Mouse (Mus musculus): Measurements from ENCODE around the gene Dhrs4.

Dhrs4 gene

DNA sequence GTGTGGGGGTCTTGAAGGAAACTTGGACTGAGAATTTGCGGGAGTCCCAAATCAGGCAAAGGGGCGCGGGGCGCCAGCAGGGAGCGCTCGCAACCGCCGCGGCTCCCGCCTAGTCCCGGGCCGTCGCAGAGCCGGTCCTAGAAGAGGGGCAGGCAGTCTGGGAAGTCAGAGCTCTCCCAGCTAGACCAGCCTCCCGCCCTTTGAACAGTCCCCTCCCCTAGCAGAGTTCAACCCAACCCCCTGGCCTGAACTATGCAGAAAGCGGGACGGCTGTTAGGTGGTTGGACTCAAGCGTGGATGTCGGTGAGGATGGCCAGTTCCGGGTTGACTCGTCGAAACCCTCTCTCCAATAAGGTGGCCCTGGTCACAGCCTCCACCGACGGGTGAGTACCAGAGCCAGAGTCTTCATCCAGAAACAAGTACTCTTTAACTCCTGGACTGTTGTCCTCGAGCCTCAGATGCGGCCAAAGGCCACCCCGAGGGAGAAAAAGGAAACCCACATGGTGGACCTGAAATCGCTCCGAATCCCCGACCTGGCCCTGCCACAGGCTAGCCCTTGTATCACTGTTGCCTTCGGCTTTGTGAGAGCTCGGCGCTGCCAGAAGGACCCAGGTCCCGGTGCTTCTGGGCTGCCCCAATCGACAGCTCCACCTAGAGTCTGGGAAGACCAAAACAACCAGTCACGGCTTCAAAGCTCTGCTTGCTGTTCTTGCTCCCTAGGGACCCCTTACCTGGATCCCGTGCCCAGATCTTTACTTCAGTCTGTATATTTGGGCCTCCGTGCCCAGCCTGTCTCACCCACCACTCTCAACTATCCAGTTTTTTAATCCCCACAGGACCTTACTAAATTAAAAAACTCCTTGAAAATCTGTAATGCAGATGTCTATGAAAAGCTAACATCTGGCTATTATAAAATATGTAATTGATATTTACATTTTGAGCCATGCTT lies at the start of gene Dhrs4:
Dhrs4 (plus strand) TSS at position 108 of the 949 bp plus-strand sequence.
- peak; percentile 75 for DNase-seq (ENCODE audit: low spot score)

GRCm38 (mm10) chr14:55430255-55430654 lies 48.3 kb upstream of the Dhrs4 start:
- DNase-seq (ENCODE audit: low spot score), result no peak

GRCm38 (mm10) chr14:55433052-55433451 lies 45.5 kb upstream of the Dhrs4 start:
- no peak for DNase-seq (ENCODE audit: low spot score)

GRCm38 (mm10) chr14:55434825-55435224 lies 43.7 kb upstream of the Dhrs4 start:
- DNase-seq (ENCODE audit: low spot score), result no peak

- DNase-seq (ENCODE audit: low spot score), result no peak
Observed at GRCm38 (mm10) chr14:55437118-55437517, 41.4 kb upstream of the Dhrs4 start.

DNA sequence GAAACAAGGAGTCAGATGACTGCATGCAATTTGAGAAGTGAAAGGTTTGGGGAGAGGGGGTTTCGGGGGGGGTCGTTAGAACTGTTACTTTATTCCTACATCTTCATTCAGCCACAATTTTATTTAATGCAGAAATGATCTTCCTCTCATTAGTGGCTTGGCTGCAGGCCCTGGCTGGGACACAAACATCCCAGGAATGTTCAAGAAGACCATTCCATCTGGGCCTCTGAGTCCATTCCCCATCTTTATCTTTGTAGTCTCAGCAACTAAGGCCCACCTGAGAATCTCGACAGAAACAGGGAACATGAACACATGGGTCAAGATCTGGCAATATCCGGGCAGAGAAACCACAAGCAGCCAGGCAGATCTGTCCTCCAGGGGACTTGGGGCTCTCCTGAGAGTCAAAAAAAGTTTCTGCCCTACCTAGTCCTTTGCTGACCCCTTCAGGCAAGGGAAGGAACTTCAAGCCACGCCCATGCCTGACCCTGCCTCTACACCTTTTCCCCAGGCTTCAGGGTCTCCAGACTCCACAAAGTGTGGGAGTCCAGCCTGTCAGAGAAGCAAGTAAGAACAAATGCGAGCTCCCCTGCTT lies 40.3 kb upstream of the Dhrs4 start:
- peak; percentile 23 for DNase-seq (ENCODE audit: low spot score)

GRCm38 (mm10) chr14:55457693-55458092 lies 20.9 kb upstream of the Dhrs4 start:
- no peak for DNase-seq (ENCODE audit: low spot score)

- peak; percentile 61 for DNase-seq (ENCODE audit: low spot score)
Observed at GRCm38 (mm10) chr14:55458273-55458672, 20.3 kb upstream of the Dhrs4 start.

DNA sequence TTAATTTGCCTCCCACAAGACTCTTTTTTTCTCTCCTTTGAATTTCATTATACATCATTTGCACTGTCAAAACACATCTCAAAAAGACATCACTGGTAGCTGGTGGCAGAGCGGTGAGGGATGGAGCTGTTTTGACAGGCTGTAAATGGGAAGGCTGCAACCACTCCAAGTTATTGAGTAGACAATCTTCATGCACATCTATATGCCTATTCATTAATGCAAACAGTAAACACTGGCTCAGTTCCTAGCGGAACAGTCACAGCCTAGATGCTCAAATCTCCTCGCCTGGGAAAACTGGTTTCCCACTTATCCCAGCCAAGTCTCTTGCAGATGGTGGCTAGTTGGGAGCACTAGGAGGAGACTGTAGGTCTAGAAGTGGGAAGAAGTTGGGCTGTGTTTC lies 19.8 kb upstream of the Dhrs4 start:
- no peak for DNase-seq (ENCODE audit: low spot score)

DNA sequence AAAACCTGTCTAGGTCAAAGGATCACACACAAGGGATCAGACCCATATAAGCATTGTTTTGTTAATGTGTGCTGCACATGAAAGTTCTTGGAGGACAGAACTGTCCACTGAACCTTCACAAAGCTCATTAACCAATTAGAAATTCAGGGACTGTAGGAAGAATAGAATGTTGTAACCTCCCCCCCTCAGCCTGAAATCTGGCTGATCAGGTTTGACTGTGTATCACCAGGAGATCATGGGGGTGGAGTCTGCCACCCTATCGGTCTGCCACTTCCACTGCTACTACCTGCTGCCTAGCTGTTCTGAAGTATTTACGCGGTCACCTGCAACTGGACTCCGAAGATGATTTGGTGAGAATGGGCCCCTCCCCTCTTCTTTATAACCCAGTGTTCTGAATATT lies 18.8 kb upstream of the Dhrs4 start:
- DNase-seq (ENCODE audit: low spot score), result no peak

DNA sequence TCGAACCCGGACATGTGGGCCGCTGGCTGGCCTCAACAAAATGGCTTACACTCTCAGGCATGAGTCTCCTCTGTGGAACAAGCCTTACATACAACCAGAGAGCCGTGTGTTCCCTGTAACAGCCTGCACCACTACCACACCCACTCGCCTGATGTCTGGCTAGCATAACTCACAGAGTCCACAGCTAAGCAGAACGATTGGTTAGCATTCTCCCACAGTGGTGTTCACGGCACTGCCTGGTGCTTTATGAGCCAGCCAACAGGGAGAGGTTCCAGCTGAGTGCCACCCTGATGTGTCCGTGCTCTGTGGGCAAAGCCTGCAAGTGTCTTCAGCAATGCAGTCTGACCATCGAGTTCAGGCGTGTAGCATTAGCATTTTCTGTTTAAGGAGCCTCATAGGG lies 18.3 kb upstream of the Dhrs4 start:
- no peak for DNase-seq (ENCODE audit: low spot score)

DNA sequence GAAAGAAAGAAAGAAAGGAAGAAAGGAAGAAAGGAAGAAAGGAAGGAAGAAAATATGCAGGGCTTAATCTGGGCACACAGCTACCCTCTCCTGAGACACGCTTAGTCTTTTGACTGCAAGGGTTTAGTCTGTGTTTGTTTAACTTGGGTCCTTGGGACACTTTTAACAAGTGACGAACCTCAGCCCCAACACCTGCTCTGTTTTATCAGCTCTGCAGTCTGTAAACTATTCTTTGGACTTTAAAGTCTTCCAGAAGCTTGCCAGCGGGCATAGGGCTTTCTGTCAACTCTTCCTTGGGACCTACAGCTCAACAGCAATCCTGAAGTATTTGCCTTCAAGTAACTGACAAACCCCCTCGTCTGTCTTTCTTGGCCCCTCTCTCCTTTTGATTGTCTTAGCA lies 16.8 kb upstream of the Dhrs4 start:
- no peak for DNase-seq (ENCODE audit: low spot score)

GRCm38 (mm10) chr14:55466481-55466880 lies 12.1 kb upstream of the Dhrs4 start:
- DNase-seq (ENCODE audit: low spot score), result no peak

DNA sequence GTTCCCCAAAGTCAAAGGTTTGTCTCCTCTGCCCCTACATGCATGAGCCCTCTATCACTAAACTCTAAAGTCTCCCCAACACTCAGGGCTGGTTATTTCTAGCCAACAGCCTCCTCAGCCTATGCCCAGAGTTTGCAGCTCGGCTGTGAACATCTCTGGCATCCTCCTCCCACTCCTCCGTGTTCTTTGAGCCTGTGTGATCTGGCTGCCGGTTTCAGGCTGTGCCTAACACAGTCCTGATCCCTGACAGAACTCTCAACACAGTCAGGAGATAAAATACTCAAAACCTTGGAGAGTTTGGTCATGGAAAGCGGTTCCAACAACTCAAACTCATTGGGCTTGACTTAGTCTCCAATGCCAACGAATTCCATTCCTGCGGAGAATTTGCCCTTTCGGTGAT lies 11.4 kb upstream of the Dhrs4 start:
- no peak for DNase-seq (ENCODE audit: low spot score)

- DNase-seq (ENCODE audit: low spot score), result no peak
Observed at GRCm38 (mm10) chr14:55468301-55468741, 10.2 kb upstream of the Dhrs4 start.

DNA sequence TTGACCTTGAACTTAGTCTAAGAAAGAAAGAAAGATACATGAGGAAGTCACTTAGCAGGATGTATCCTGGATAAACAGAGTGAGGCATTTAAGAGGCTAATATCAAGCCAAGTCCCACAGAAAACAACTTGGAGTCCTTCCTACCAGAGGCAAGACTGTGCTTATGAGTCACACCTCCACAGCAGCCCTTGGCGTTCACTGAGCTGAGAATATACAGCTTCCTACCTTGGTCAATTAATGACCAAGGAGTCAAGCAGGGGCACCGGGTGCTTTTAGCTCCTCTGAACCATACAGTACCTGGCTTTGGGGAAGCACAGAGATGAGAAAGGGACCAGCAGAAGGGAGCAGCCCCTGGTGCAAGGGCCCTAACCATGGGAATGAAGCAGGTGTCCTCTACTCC lies 9.5 kb upstream of the Dhrs4 start:
- no peak for DNase-seq (ENCODE audit: low spot score)

DNA sequence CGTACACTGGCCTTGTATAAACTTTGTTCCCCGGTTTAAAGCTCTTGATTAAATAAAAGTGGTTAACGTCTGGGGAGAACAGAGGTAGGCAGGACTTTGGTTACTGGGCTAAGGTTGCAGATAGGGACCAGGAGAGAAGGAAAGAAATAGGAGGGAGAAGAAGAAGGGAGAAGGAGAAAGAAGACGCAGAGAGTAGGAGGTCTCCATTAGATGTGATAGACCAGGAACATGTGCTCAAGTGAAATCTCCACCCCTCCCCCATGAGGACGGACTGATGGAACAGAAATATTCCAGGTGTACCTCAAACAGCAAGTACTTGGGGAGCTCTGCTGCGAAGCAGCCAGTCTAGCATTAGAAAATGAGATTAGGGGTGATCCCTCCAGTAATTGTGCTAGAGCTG lies 8.7 kb upstream of the Dhrs4 start:
- DNase-seq (ENCODE audit: low spot score), result no peak

- DNase-seq (ENCODE audit: low spot score), result no peak
Observed at GRCm38 (mm10) chr14:55470806-55471205, 7.8 kb upstream of the Dhrs4 start.

GRCm38 (mm10) chr14:55475654-55476053 lies 2.9 kb upstream of the Dhrs4 start:
- DNase-seq (ENCODE audit: low spot score), result no peak

DNA sequence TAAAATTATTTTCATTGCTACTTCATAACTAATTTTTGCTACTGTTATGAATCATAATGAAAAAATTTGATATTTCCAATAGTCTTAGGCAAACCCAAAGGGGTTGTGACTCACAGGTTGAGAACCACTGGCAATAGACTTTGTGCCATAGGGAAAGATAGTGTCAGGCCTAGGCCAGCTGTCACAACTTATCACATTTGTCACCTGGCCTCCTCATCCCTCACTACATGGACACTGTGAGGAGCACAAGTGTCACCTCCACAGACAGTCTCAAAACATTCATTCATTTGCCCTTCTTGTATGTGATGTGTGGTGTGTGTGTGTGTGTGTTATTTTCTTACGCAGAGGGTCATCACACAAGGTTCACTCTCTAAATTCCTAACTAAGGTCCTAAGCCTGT lies 1.1 kb upstream of the Dhrs4 start:
- no peak for DNase-seq (ENCODE audit: low spot score)

- DNase-seq (ENCODE audit: low spot score), result no peak
Observed at GRCm38 (mm10) chr14:55477829-55478228, 729 bp upstream of the Dhrs4 start.

GRCm38 (mm10) chr14:55479629-55480028 lies 1.1 kb downstream of the Dhrs4 start:
- DNase-seq (ENCODE audit: low spot score), result no peak

DNA sequence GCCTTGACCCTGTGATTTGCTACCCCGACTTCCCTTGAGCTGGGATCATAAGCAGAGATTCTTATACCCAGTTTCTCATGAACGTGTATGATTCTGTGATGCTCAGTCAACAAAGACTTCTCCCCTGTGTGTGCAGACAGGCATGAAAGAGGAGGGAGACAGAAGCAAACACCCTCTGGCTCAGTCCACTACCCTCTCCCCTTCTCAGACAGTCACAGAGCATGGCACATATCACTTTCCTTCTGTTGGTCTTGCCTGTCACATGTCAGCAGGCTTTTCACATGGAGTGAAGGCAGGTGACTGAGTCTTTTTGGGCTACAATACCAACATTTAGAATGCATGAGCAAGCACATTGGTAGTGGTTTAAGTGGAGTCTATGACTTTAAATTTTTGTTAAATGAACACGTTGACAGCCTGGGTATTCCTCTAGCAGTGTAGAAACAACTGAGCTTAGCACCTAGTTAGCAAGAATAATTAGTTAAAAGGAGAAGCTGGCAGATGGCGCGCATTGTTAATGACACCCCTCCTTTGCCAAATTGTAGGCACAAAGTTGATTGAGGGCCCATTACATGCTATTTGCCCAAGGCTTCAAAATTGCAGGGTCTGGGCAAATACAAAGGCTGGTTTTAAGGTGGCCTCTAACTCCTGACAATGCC lies 6.0 kb downstream of the Dhrs4 start:
- no peak for DNase-seq (ENCODE audit: low spot score)
